Mouse (Mus musculus) liver, postnatal 0 days (tissue): ENCODE results near the gene Metap2. TPM values are rescaled to one million over a fixed set of nuclear protein-coding genes. Genes with fewer than 3 reads are reported as not detected.
A peak's percentile ranks its signal among the peaks of the same experiment; 100 is the strongest.

Experiments
- ATAC-seq: fragments of 200-750 bp; cut with Nextera tagmentation; 2 replicates; pipeline ENCODE4 v1.8.0; 2017; ENCODE audit warnings: mild to moderate bottlenecking, moderate library complexity
- DNase-seq: peaks from one replicate; pipeline ENCODE4 v3.0.0-alpha.2; 2016
- H3K27ac ChIP-seq: fragments of 300-500 bp; sonication (generic); 2 replicates; pipeline ENCODE4 v1.5.1; 2014; ENCODE audit warnings: antibody characterized with exemption, moderate library complexity, mild to moderate bottlenecking, low read depth
- H3K27me3 ChIP-seq: fragments of 300-500 bp; sonication (generic); 2 replicates; pipeline ENCODE4 v1.6.1; 2014; ENCODE audit warnings: low read length, control low read depth, mixed read lengths; ENCODE audit not compliant: insufficient read depth
- H3K36me3 ChIP-seq: fragments of 300-500 bp; sonication (generic); replicated peaks from 2 replicates; pipeline ENCODE4 v1.6.1; 2014; ENCODE audit warnings: mild to moderate bottlenecking, control low read depth, low read length, moderate library complexity, mixed read lengths; ENCODE audit not compliant: insufficient read depth
- H3K4me1 ChIP-seq: fragments of 300-500 bp; sonication (generic); 2 replicates; pipeline ENCODE4 v1.6.1; 2014; ENCODE audit warnings: antibody characterized with exemption, mild to moderate bottlenecking, control low read depth; ENCODE audit not compliant: insufficient read depth
- H3K4me2 ChIP-seq: fragments of 300-500 bp; sonication (generic); 2 replicates; pipeline ENCODE4 v1.6.1; 2014; ENCODE audit warnings: low read depth, mild to moderate bottlenecking, low read length, moderate library complexity, mixed read lengths
- H3K4me3 ChIP-seq: fragments of 300-500 bp; sonication (generic); 2 replicates; pipeline ENCODE4 v1.5.1; 2014; ENCODE audit warnings: low read depth, low read length
- H3K9ac ChIP-seq: fragments of 300-500 bp; sonication (generic); replicated peaks from 2 replicates; pipeline ENCODE4 v1.6.1; 2014; ENCODE audit warnings: mild to moderate bottlenecking, moderate library complexity
- H3K9me3 ChIP-seq: fragments of 300-500 bp; sonication (generic); 2 replicates; pipeline ENCODE4 v1.6.1; 2016; ENCODE audit warnings: mild to moderate bottlenecking, control low read depth, low read length, mixed read lengths
- CTCF ChIP-seq: sonication (generic); IDR thresholded peaks from 2 replicates; pipeline ENCODE4 v1.5.1; 2016; ENCODE audit warnings: antibody characterized with exemption, low read depth
- EP300 ChIP-seq: IDR thresholded peaks from 2 replicates; pipeline ENCODE4 v1.6.1; 2016; ENCODE audit warnings: antibody characterized with exemption, low read depth, mild to moderate bottlenecking
- whole genome bisulfite sequencing: fragments of 180-500 bp; shearing (Covaris S2); extraction: QIAGEN DNeasy Blood & Tissue Kit; methylation state at CpG from one replicate; pipeline ENCODE4 v1.1.7; 2014; ENCODE audit not compliant: insufficient replicate concordance; 5-methylcytosine and 5-hydroxymethylcytosine counted together
- polyA plus RNA-seq: library from polyadenylated mRNA; unstranded; fragments of >200 nt; fragmentation: Nextera tagmentation; extraction: Ambion mirVana; gene quantifications from 2 replicates; pipeline ENCODE4 v1.2.1, GENCODE M21; 2015

Gene Metap2
- polyA plus RNA-seq, 1 experiment from 2014 or later, result 150 TPM

GRCm38 (mm10) chr10:93889976-93890375 lies 6.9 kb downstream of the Metap2 start:
- no peaks in the 10 kb centered on the region for H3K9me3 ChIP-seq
- H3K4me3 ChIP-seq, result peak overlapping the region; percentile 89
- peaks cover 23% of the 10 kb centered on the region for H3K4me1 ChIP-seq
- peak overlapping the region; percentile 94 for H3K9ac ChIP-seq
- H3K27ac ChIP-seq, result peak overlapping the region; percentile 91
- DNase-seq (no peak), ATAC-seq (no peak)
- H3K36me3 ChIP-seq, result peaks cover 21% of the 10 kb centered on the region
- H3K27me3 ChIP-seq, result no peaks in the 10 kb centered on the region
- H3K4me2 ChIP-seq, result peak overlapping the region; percentile 92
- TF ChIP-seq CTCF, result no peak
- no peak; the same call in 1 of the 2 replicates for TF ChIP-seq EP300
- 4% methylated on average over 22 of the region's 22 CpGs for WGBS

GRCm38 (mm10) chr10:93889579-93889950 lies 7.3 kb downstream of the Metap2 start:
- ATAC-seq, result peak; percentile 80
- peak; percentile 91 for DNase-seq
- H3K4me1 ChIP-seq, result peaks cover 23% of the 10 kb centered on the region
- H3K4me2 ChIP-seq, result peak overlapping the region; percentile 92
- H3K27me3 ChIP-seq, result no peaks in the 10 kb centered on the region
- H3K36me3 ChIP-seq, result peaks cover 25% of the 10 kb centered on the region
- no peaks in the 10 kb centered on the region for H3K9me3 ChIP-seq
- no peak; the same call in 1 of the 2 replicates for TF ChIP-seq EP300
- no peak for TF ChIP-seq CTCF
- WGBS, result 0% methylated on average over 23 of the region's 30 CpGs
- H3K4me3 ChIP-seq, result peak overlapping the region; percentile 89
- H3K27ac ChIP-seq, result peak overlapping the region; percentile 91
- H3K9ac ChIP-seq, result peak overlapping the region; percentile 94

GRCm38 (mm10) chr10:93888935-93889578 lies 7.8 kb downstream of the Metap2 start:
- Histone ChIP-seq H3K9ac (peak overlapping the region; percentile 94), H3K27ac (peak overlapping the region; percentile 91), H3K4me3 (peak overlapping the region; percentile 89), H3K36me3 (peaks cover 29% of the 10 kb centered on the region), H3K27me3 (no peaks in the 10 kb centered on the region), H3K9me3 (no peaks in the 10 kb centered on the region), H3K4me1 (peaks cover 24% of the 10 kb centered on the region), H3K4me2 (peak overlapping the region; percentile 92)
- ATAC-seq (peak; percentile 24), DNase-seq (peak; percentile 59)
- under 1% methylated on average over 38 of the region's 38 CpGs for WGBS
- no peak for TF ChIP-seq EP300

GRCm38 (mm10) chr10:93888590-93888934 lies 8.3 kb downstream of the Metap2 start:
- no peak for TF ChIP-seq EP300
- TF ChIP-seq CTCF, result no peak
- H3K36me3 ChIP-seq, result peaks cover 32% of the 10 kb centered on the region
- H3K9me3 ChIP-seq, result no peaks in the 10 kb centered on the region
- H3K4me3 ChIP-seq, result peak overlapping the region; percentile 89
- DNase-seq (no peak), ATAC-seq (no peak)
- peaks cover 28% of the 10 kb centered on the region for H3K4me1 ChIP-seq
- H3K9ac ChIP-seq, result peak overlapping the region; percentile 94
- H3K4me2 ChIP-seq, result peak overlapping the region; percentile 92
- 7% methylated on average over 10 of the region's 10 CpGs for WGBS
- H3K27ac ChIP-seq, result peak overlapping the region; percentile 91
- no peaks in the 10 kb centered on the region for H3K27me3 ChIP-seq

GRCm38 (mm10) chr10:93885839-93886477 lies 10.9 kb downstream of the Metap2 start:
- Histone ChIP-seq H3K27ac (peak overlapping the region; percentile 91), H3K36me3 (peaks cover 43% of the 10 kb centered on the region), H3K4me2 (peak overlapping the region; percentile 92), H3K4me3 (peak overlapping the region; percentile 24), H3K27me3 (no peaks in the 10 kb centered on the region), H3K9me3 (no peaks in the 10 kb centered on the region), H3K9ac (peak overlapping the region; percentile 52), H3K4me1 (peaks cover 32% of the 10 kb centered on the region)
- TF ChIP-seq CTCF, result no peak
- peak; percentile 97 for TF ChIP-seq EP300
- WGBS, result 59% methylated on average over 14 of the region's 14 CpGs
- ATAC-seq (peak; percentile 70), DNase-seq (peak; percentile 65)

- WGBS, result 54% methylated on average over 8 of the region's 8 CpGs
- peak; percentile 76 for ATAC-seq
- TF ChIP-seq CTCF (no peak), EP300 (0 out of 2 replicates have a peak, but pooled peaks have one; percentile 41)
- Histone ChIP-seq H3K27me3 (no peaks in the 10 kb centered on the region), H3K4me2 (peak overlapping the region; percentile 92), H3K9me3 (no peaks in the 10 kb centered on the region), H3K36me3 (peaks cover 73% of the 10 kb centered on the region), H3K4me1 (peaks cover 17% of the 10 kb centered on the region), H3K27ac (peak overlapping the region; percentile 77), H3K4me3 (peak overlapping the region; percentile 23), H3K9ac (no peak overlapping the region)
- peak; percentile 29 for DNase-seq
Measured at GRCm38 (mm10) chr10:93882738-93883364, 14.0 kb downstream of the Metap2 start.
